Mouse (Mus musculus): ENCODE measurements around the gene Mier2.

GRCm38 (mm10) chr10:79546483-79546882 lies 8.5 kb downstream of the Mier2 start:
- TF ChIP-seq POLR2A (IDR thresholded peaks at IDR 0.05; ENCODE audit: control insufficient read depth, extremely low read depth, insufficient read depth, low read length, poor library complexity) (no peak), CTCF (IDR thresholded peaks at IDR 0.05; ENCODE audit: borderline replicate concordance, control insufficient read depth, extremely low read depth, insufficient read depth, low read length, poor library complexity) (no peak)

Data from thymus, adult 2 months (tissue).